Comparison of ENCODE assay signal across 23 mouse cellular contexts in the genomic region with DNA sequence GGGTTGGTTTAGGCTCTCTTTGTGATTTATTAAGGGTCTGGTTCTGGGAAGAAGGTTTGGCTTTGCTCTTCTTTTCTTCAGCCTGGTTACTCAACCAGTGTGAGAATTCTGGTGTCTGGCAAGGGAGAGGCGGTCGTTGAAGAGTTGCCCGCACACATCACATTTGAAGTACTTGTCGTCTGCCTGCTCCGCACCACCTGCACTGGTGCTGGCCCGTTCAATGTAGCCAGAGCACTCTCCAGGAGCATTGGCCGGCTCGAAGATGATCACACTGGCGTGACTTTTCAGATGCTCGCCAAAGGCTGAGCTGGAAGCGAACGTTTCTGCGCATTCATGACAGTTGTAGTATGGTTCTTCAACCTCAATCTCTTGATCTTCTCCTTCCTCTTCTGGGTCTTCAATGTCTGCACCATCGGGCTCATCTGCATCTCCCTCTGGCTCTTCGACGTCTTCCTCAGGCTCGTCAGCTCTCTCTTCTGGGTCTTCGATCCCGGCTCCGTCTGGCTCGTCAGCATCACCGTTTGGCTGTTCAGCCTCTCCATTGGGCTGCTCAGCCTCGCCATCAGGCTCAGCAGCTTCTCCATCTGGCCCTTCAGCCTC.
"Had no signal": no experiment of that assay in that cellular context is flagged by ENCODE, and none has a peak within 500 bp of the region (broad histone marks: within the 10 kb centered on the region; RNA-seq: fewer than 3 reads in every experiment).

No protein-coding gene starts in this region.

- H3K9ac ChIP-seq: liver, embryonic 14.5 days; lung, embryonic 15.5 days; midbrain, embryonic 12.5 days; midbrain, embryonic 15.5 days; neural tube, embryonic 12.5 days; neural tube, embryonic 15.5 days; stomach, embryonic 15.5 days had no signal

- H3K4me1 ChIP-seq: lung, embryonic 15.5 days; megakaryocyte, embryonic 14.5 days; midbrain, embryonic 12.5 days; midbrain, embryonic 15.5 days; neural tube, embryonic 12.5 days; neural tube, embryonic 15.5 days; stomach, embryonic 15.5 days had no signal

- H3K27ac ChIP-seq: left cerebral cortex, adult 2 months; liver, embryonic 14.5 days; lung, embryonic 15.5 days; midbrain, embryonic 12.5 days; midbrain, embryonic 15.5 days; neural tube, embryonic 12.5 days; neural tube, embryonic 15.5 days; stomach, embryonic 15.5 days had no signal

- H3K4me3 ChIP-seq: left cerebral cortex, adult 2 months; lung, embryonic 15.5 days; megakaryocyte, embryonic 14.5 days; midbrain, embryonic 12.5 days; midbrain, embryonic 15.5 days; neural tube, embryonic 12.5 days; neural tube, embryonic 15.5 days; stomach, embryonic 15.5 days had no signal

- DNase-seq: kidney, adult 18-20 months; kidney, adult 9 months; kidney, postnatal 14 days; kidney, postnatal 4 days; layer of hippocampus, postnatal 36 days; lung, adult 18-20 months; lung, postnatal 10 days; lung, postnatal 36 days; right cerebral cortex, adult 18-20 months; right cerebral cortex, postnatal 14 days; spleen, adult 18-20 months; thymus, postnatal 25 days had no signal

- ATAC-seq: intestine, embryonic 16.5 days; midbrain, embryonic 15.5 days had no signal

- H3K27me3 ChIP-seq: lung, embryonic 15.5 days; megakaryocyte, embryonic 14.5 days; midbrain, embryonic 12.5 days; midbrain, embryonic 15.5 days; neural tube, embryonic 12.5 days; neural tube, embryonic 15.5 days; stomach, embryonic 15.5 days had no signal

- H3K4me2 ChIP-seq: liver, embryonic 11.5 days; lung, embryonic 15.5 days; midbrain, embryonic 12.5 days; midbrain, embryonic 15.5 days; neural tube, embryonic 12.5 days; neural tube, embryonic 15.5 days; stomach, embryonic 15.5 days had no signal

- H3K9me3 ChIP-seq: lung, embryonic 15.5 days; midbrain, embryonic 15.5 days; neural tube, embryonic 15.5 days; stomach, embryonic 15.5 days had no signal
